Mouse (Mus musculus) liver, postnatal 0 days (tissue): ENCODE data around the gene Supt6.

ENCODE experiments used
- CTCF ChIP-seq: sonication (generic); IDR thresholded peaks from 2 replicates; pipeline ENCODE4 v1.5.1; 2016; ENCODE audit warnings: antibody characterized with exemption, low read depth
- EP300 ChIP-seq: IDR thresholded peaks from 2 replicates; pipeline ENCODE4 v1.6.1; 2016; ENCODE audit warnings: antibody characterized with exemption, low read depth, mild to moderate bottlenecking

DNA sequence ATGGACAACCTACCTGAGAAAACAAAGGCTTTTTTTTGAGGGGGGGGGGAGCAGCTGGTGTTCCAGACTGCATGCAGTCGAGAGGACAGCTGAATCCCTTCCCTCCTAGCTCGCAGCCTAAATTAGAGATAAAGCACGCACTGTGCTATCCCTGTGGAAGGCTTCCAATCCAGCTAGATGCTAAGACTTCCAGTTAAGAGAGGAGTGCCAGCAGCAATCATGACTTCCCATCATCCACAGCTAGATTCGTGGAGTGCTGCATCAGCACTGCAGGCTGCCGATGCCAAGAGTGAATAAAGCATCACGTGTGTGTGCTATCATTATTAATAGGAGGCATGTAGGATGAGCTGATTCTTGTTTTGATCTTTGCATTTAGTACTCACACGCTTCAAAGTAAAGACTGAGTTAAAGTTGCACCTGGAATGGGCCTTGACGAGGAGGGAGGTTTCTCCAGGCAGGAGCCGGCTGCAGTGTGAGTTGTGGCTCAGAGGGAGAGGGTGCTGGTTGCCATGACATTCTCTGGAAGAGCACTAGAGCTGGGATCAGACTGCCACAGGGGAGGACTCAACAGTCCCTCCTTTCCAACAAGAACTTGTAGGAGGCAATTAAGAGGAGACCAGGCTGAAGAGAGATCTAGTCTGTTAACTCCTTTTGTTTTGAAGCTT, 5.5 kb downstream of the Supt6 start:
- TF ChIP-seq EP300 = no peak
- TF ChIP-seq CTCF = no peak
